Mouse (Mus musculus): ENCODE measurements around the gene C3ar1.
A peak's percentile ranks its signal among the peaks of the same experiment; 100 is the strongest.

Gene C3ar1

DNA sequence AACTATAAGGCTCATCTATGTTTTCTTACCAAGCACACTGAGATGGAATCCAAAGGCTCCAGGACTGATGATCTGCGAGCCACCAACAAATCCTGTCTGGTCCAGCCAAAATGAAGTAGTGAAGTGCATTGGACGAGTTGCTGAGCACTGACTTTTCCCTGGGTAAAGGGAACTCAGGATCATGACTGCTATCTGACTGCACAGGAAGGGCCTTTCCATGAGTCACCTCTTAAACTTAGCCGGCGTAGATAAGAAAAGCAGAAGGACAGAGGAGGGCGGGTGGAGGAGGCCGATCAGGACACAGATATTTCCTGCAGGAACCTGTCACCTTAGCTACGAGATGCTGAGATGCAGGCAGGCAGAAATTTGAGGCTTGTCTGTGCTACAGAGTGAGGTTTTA, at the start of gene C3ar1:
C3ar1 (minus strand) TSS at position 207 of the 400 bp plus-strand sequence.
- DNase-seq (ENCODE audit: low read depth, low spot score) = no peak

DNA sequence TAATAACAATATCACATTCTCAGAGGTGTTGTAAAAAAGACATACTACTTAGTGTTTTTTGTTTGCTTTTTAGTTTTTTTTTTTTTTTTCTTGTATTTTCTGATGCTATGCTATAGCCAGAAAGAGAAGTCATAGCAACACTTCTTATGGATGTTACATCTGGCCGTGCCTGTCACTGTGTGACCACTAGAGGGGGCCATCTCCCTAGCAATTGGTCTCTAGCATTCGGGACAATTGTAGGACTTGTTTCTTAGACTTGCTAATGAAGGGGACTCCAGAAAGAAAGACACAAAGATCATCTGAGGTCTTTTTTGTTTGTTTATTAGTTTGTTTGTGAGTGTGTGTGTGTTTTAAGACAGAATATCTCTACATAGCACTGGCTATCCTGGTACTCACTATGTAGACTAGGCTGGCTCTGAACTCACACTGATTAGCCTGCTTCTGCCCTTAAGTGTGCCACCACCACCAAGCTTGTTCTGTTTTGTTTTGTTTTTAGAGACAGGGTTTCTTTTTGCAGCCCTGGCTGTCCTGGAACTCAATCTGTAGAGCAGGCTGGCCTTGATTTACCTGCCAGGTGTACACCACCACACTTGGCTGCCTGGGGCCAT, 36.6 kb upstream of the C3ar1 start:
- DNase-seq (ENCODE audit: low read depth, low spot score) = peak; percentile 15

DNA sequence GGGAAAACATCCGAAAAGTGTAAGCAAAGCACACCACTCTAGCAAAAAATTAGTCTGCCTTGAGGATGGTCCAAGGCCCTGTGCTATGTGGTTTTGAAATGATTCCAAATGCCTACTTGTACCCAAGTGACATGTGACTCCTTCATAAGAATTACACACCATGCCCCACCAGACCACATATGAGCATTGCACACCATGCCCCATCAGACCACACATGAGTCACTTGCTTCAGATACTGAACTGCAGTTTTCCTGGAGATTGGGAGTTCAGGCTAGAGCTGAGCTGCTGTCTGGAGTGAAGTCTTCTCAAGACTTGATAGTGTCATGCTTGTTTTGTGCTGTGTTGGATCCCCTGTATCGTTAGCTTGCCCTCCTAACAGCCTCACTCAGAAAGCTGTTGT, 33.6 kb upstream of the C3ar1 start:
- DNase-seq (ENCODE audit: low read depth, low spot score) = no peak

DNA sequence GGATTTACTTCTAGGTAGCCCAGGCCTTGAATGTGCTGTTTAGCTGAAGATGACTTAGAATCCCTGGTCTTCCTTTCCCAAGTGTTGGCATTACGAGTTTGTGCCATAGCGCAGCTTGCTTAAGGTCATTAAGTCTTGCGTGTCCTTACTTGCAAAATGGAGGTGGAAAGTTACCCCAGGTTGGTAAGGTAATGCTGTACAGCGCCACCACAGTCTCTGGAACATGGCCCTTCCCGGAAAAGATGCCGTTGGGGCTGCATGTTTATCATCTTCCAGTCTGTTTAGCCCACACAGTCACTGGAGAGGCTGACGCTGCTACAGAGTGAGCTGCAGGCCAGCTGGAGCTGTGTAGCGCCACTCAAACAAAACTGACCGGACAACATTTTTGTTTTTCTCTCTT, 27.6 kb upstream of the C3ar1 start:
- no peak for DNase-seq (ENCODE audit: low read depth, low spot score)

DNA sequence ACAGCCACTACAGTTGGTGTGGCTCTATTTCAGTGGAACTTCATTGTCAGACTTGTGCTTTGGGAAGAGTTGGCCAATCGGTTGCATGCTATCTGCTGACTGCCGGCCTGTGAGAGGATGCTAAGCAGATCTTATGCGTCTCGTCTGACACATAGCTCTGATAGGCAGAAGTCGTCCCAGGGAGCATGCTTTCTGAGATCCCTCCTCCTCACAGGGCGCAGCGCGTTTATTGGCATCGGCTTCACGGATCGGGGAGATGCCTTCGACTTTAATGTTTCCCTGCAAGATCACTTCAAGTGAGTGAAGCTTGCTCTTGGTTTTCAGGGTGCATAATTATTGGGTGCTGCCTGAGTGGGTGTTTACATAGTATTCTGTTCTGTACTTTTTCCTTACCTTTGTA, 25.3 kb upstream of the C3ar1 start:
- DNase-seq (ENCODE audit: low read depth, low spot score) = no peak

DNA sequence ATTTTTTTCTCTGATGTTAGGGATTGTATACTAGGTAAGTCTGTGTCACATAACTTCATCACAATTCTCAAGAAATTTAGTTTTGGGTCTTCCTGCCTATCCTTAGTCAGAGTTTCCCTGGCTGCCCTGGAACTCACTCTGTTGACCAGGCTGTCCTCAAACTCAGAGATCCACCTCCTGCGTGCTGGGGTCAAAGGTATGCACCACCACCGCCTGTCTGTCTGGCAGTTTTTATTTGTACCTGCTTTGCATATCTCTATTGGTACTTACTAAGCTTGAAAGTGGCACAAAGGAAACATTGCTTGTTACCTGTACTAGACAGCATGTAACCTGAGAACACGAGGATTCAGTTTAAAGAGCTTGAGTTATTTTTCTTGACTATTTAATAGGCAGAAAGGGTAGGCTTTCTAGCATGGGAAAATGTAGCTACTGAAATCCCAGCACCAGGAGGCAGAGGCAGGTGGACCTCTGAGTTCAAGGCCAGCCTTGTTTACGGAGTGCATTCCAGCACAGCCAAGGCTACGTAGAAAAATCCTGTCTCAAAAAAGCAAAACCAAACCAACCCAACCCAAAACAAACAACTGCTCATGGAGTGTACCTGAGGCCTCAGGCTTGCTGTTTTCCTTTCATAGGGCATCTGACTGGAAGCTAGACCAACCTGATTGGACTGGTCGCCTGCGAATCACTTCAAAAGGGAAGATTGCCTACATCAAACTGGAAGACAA, 24.0 kb upstream of the C3ar1 start:
- DNase-seq (ENCODE audit: low read depth, low spot score) = no peak

DNA sequence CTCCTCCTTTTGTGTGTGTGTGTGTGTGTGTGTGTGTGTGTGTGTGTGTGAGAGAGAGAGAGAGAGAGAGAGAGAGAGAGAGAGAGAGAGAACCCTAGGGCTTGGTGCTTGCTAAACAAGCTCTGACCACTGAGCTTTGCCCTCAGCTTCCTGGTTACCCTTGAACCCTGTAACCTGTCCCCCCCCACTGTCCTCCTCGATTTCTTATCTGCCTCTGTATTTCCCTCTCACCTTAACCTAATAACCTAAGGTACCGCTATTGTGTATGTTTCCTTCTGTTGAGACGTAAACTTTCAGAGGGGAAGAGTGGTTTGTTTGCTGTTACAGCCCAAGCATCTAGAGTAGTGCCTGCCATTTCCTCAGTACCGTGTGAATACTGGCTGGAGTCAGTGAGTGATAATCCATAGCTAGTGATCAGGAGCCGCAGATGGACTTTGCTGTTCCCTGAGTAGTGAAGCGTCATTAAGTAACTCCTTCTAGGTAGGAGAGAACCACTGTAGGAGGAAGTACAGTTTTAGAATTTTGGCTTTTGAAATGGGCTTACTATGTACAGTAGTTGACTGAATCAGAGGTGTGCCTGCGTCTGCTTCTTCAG, 23.3 kb upstream of the C3ar1 start:
- DNase-seq (ENCODE audit: low read depth, low spot score) = no peak

DNA sequence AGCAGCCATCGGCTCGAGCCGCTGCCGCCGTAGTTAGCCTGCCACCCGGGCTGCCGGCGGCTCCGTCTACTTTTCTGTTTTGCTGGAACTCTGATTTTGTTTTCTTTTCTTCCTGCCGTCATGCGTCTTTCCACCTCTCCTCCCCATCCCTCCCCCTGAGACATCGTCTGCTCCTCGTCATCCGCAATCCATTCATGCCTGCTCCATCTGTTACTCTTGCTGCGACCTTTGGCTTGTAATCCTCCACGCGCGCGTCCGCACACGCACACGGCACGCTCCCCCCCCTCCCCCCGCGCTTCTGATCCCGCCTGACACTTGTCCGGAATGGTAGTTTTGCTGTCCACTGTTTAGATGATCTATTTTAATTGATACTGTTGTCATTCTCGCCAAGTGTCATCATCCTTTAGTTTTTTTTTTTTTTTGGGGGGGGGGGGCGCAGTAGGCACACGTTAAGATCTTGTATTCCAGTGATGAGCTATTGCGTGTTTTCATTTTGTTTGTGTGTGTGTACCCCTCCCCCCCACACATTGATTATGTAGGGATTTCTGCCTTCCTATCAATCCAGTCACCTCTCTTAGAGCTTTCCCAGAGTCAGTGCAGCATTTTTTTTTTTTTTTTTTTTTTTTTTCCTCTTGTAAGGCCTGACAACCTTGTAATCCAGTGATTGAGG, 18.9 kb upstream of the C3ar1 start:
- DNase-seq (ENCODE audit: low read depth, low spot score) = peak; percentile 67

DNA sequence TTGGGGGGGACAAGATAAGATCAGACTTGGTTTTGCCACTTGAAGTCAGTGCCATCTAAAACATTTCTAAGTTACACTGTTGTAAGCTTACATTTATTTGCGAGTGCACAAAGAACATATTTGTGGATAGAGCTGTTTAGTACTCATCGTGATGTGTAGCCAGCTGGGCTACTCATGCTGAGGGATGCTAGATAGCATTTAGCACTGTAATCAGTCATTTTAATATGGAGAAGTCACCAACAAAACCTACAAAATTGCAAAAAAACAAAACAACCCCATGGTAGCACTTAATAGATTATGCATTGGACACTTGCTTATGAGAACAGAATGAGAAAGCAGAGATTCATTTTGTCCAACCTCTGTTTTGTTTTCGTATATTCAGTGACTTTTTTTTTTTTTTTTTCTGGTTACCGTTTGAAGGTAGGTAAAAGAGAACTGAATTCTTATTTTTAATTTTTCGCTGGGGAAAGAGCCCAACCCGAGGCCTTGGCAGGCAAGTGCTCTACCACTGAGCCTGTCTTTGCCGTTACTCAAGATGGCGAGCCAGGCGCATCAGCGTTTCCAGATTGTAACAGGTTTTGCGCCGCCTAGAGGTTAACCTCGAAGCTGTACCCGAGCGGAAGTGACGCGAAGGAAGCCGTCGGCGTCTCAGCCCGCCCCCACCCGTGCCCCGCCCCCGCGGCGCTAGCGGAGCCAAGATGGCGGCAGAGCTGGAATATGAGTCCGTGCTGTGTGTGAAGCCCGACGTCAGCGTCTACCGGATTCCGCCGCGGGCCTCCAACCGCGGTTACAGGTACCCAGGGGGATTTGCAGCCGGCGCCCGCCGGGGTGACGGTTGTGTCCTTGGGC, 18.1 kb upstream of the C3ar1 start, which contains the start of gene Necap1:
Necap1 (plus strand) TSS at position 604 of the 849 bp plus-strand sequence.
- peak; percentile 94 for DNase-seq (ENCODE audit: low read depth, low spot score)

DNA sequence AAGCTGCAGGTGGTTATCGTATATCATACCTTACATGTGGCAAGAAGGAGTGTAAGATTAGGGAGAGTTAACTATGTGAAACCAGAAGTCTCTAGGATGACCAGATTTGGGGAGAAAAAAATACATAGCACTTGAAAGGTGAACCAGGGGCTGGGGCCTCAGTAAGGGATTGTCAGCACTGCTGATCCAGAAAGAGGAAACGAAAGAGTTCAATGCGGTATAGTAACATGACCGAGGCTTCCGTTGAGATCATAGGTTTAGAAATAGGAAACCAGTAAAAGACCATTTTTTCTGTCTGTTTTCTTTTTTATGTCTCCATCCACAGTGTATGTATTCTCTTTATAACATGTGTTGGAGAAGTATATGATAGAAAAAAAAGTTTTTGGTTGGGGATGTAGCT, 16.8 kb upstream of the C3ar1 start:
- no peak for DNase-seq (ENCODE audit: low read depth, low spot score)

DNA sequence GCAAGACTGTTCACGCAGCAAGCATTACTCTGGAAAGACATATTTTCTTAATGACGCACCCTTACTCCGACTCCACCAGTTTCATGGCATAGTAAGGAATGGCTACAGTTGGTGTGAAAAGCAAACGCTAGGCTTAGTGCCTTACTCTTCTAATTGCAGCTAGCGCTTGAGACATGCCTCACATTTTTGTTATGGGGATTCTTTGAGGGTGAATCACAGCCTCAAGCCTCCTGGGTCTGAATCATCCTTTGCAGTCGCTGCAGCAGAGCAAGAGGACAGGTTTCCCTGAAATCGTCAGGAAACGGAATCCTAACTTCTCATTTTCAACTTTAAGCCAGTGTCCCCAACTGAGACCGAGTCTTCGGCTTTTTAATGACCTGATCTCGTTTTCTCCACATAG, 13.9 kb upstream of the C3ar1 start:
- no peak for DNase-seq (ENCODE audit: low read depth, low spot score)

DNA sequence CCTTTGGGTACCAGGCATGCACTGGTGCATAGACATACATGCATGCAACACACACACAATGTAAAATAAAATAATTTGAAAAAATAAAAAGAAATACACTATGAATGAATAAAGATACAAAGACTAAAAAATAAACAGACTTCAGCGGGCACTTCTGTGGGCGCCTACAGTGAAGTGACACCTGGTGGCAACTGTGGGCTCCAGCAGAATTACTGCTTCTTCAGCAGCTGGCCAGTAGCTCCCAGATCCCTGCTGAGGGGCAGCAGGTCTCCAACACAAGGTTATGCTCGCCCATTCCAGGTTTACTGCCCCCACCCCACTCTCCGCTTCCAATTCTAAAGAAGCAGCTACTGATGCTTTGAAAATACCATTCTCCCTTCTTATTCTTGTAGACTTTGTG, 12.0 kb upstream of the C3ar1 start:
- no peak for DNase-seq (ENCODE audit: low read depth, low spot score)

DNA sequence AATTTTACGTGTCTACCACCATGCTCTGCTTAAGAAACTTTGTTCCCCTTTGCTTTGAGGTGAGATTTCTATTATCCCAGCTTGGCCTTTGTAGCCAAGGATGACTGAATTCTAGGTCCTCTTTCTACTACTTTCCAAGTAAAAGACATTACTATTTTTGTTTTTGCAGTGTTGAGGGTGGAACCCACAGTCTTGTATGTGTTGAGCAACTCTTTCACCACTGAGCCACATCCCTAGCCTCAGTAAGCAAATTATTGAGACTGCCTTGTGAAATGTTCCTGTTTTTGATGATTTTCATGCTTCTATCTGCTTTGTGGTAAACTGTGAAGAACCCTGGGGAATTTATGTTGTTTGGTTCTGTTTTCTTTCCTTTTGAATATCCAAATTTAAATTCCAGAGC, 6.9 kb upstream of the C3ar1 start:
- no peak for DNase-seq (ENCODE audit: low read depth, low spot score)

DNA sequence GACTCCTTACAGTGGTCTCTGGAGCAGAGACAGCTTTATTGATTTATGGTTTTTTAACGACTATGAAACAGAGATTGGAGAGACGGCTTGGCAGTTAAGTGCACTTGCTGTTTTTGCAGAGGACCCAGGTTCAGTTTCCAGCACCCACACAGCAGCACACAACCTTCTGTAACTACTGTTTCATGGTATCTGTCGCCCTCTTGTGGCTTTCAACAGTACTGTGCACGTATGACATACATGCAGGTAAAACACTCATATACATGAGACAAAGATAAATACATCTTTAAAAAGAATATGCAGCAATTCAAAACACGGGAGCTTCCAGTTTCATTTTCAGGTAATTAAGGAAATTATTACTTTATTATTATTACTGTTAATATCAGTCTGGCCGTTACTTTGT, 6.5 kb upstream of the C3ar1 start:
- DNase-seq (ENCODE audit: low read depth, low spot score) = no peak

DNA sequence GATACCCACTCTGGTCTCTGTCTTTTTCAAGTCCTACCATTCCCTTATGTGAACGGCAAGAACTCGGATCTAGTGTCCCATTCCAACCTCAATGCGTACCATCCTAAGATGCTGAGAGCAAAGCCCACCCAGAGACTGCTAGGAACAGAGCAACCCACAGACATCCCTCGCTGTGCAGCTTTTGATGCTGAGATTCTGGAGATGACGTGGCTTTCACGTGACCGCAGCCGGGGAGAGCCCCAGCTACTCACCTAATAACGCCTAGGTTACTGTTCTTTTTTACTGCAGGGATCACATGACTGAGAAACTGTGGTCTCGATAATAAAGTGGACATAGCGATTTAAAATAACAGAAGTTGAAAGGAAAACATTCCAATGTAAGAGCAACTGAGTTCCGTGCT, 1.4 kb downstream of the C3ar1 start:
- DNase-seq (ENCODE audit: low read depth, low spot score) = no peak

DNA sequence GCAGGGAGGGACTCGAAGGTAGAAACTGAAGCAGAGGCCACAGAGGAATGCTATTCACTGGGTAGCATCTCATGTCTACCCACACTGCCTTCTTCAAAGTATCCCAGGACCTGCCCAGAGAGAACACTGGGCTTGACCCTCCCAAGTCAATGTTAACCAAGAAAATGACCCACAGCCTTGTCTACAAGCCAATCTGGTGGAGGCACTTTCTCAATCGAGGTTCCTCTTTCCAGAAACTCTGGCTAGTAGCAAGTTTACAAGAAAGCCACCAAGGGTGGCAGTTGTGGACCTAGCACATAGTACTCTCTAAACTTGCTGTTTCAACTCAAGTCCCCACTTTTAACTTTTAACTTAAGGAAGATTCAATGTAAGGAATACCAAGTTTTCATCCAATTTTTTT, 3.3 kb downstream of the C3ar1 start:
- no peak for DNase-seq (ENCODE audit: low read depth, low spot score)

DNA sequence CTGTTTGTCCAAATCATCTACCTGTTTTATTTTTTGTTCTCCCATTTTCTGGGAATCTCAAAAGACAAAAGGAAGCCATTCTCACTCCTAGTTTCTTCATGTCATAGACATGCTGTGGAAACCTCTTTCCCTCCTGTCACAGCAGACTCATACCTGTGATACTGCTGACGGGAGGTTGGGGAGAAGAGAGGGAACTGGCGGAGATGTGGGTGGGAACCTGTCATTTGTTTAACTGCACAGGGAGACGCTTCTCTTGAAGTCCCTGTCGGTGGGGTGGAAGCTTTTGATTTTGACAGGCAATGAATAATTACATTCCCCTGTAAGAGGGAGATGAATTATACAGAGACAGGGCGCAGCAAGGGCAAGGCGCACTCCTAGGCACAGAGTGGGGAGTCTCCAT, 12.2 kb downstream of the C3ar1 start:
- DNase-seq (ENCODE audit: low read depth, low spot score) = no peak

DNA sequence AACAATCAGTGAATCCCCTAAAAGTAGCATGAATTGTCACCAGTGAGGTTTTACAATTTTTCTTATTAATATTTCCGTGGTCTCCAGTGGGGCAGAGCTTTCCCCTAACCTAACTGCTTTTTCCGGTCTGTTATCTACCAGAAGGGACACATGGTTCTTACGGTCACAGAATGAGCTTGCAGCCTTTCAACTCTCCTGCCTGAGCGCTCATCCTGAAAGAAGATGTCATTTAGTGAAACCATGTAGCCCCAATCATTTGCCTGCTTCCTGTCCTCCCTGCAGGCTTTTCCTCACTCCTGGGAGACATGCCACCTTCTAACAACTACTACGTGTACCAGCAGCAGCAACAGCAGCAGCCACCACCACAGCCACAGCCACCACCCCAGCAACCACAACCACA, 18.4 kb downstream of the C3ar1 start:
- DNase-seq (ENCODE audit: low read depth, low spot score) = no peak

DNA sequence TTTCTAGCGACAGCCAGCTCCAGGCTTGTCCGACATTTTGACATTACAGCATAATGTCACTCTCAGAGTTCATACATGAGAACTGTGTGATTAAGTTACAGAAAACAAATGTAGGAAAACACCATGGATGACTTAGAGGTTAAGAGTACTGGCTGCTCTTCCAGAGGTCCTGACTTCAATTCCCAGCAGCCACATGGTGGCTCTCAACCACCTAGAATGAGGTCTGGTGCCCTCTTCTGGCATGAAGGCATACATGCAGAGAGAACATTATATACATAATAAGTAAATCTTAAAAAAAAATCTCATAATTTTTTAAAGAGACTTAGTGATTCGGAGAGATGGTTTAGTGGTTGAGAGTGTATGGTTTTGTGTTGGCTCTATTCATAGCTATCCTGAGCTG, 19.0 kb downstream of the C3ar1 start:
- no peak for DNase-seq (ENCODE audit: low read depth, low spot score)

DNA sequence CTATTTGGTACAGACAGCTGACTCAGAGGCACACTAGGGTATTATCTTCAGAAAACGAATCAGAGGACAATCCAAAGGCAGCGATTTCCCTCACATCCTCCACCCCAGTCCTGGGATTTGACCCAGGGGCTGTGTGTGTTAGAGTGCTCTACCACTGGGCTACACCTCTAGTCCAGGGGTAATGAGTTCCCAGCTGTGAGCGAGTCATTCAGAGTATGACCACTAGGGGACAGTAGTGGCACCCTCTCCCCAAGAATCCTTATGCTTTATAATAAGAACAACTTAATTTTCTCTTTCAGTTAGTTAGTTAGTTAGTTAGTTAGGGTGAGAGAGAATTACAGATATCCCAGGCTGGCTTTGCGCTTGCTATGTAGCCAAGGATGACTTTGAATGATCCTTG, 21.6 kb downstream of the C3ar1 start:
- no peak for DNase-seq (ENCODE audit: low read depth, low spot score)

DNA sequence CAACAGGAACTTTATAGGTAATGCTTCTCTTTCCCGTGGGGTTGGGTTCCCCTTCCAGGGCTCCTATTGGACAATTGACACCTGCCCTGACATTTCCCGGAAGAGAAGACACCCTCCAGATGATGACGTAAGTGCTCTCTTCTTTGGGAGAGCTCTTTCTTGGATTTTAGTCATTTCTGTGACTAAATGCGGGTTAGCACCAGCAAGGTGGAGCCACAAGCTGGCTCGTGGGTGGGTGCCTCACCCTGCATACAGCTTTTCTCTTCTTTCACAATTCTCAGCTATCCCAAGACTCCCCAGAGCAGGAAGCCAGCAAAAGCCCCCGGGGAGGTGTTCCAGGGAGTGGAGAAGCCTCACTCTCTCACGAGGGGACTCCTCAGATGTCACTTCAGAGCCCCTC, 23.1 kb downstream of the C3ar1 start:
- DNase-seq (ENCODE audit: low read depth, low spot score) = no peak

DNA sequence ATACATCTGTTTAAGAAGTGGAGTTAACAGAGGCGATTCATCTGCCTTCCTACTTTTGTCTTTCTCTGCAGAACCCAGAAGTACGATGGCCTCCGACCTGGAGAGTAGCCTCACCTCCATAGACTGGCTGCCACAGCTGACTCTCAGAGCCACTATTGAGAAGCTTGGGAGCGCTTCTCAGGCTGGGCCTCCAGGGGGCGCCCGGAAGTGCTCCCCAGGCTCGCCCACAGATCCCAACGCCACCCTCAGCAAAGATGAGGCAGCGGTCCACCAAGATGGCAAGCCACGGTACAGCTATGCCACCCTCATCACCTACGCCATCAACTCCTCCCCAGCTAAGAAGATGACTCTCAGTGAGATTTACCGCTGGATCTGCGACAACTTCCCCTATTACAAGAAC, 27.9 kb downstream of the C3ar1 start:
- DNase-seq (ENCODE audit: low read depth, low spot score) = no peak

Data from retina, adult 2 months (tissue).